Mouse (Mus musculus) myocyte (in vitro differentiated cells): ENCODE measurements at regions not wholly inside any gene's neighbourhood (a gene's known extent, or its start where the extent isn't known, plus 50 kb on each side); places are given as distances from the start of the nearest gene placed in this dataset.

Source experiments
- H3K27me3 ChIP-seq: one replicate; pipeline ENCODE4 v1.6.1; 2011; ENCODE audit not compliant: control insufficient read depth, insufficient read depth, insufficient read length
- H3K36me3 ChIP-seq: one replicate; pipeline ENCODE4 v1.6.1; 2011; ENCODE audit not compliant: control insufficient read depth, insufficient read depth
- H3K4me2 ChIP-seq: one replicate; pipeline ENCODE4 v1.6.1; 2011; ENCODE audit warnings: low read depth, control low read depth
- H3K4me3 ChIP-seq: one replicate; pipeline ENCODE4 v1.5.1; 2011; ENCODE audit warnings: mild to moderate bottlenecking, control low read depth, moderate library complexity
- H3K79me2 ChIP-seq: one replicate; pipeline ENCODE4 v1.6.1; 2011; ENCODE audit not compliant: control insufficient read depth, insufficient read depth
- H3ac ChIP-seq: one replicate; pipeline ENCODE4 v1.6.1; 2011; ENCODE audit not compliant: control insufficient read depth, insufficient read length
- CEBPB ChIP-seq: IDR thresholded peaks from 2 replicates; pipeline ENCODE4 v1.6.1; 2011; ENCODE audit warnings: mild to moderate bottlenecking, moderate library complexity; ENCODE audit not compliant: poor library complexity, insufficient read depth, severe bottlenecking
- E2F4 ChIP-seq: IDR thresholded peaks from one replicate; pipeline ENCODE4 v1.6.1; 2011; ENCODE audit warnings: mild to moderate bottlenecking, control low read depth, moderate library complexity; ENCODE audit not compliant: insufficient read depth
- MAX ChIP-seq: IDR thresholded peaks from one replicate; pipeline ENCODE4 v1.6.1; 2011; ENCODE audit warnings: low read depth, mild to moderate bottlenecking, control low read depth
- MYOD1 ChIP-seq, 3 experiments: IDR thresholded peaks; one replicate each; pipeline ENCODE4 v1.6.1; 2011; ENCODE audit warnings: control low read depth in 2 of 3, low read depth in 2 of 3, mild to moderate bottlenecking in 2 of 3, moderate library complexity in 1 of 3; ENCODE audit not compliant: insufficient read length in 2 of 3, control insufficient read depth in 1 of 3
- MYOG ChIP-seq, 3 experiments: IDR thresholded peaks; one replicate each; pipeline ENCODE4 v1.6.1; 2011; ENCODE audit warnings: control low read depth in 2 of 3, low read depth in 2 of 3, mild to moderate bottlenecking in 2 of 3; ENCODE audit not compliant: insufficient read length in 2 of 3, control insufficient read depth in 1 of 3, insufficient read depth in 1 of 3
- POLR2A ChIP-seq: IDR thresholded peaks from one replicate; pipeline ENCODE4 v1.6.1; 2011; ENCODE audit warnings: low read depth, mild to moderate bottlenecking, control low read depth, moderate library complexity; ENCODE audit not compliant: insufficient read length
- POLR2AphosphoS2 ChIP-seq: IDR thresholded peaks from one replicate; pipeline ENCODE4 v1.6.1; 2011; ENCODE audit warnings: low read depth, control low read depth; ENCODE audit not compliant: insufficient read length
- REST ChIP-seq: IDR thresholded peaks from one replicate; pipeline ENCODE4 v1.6.1; 2011; ENCODE audit warnings: mild to moderate bottlenecking, control low read depth, moderate library complexity; ENCODE audit not compliant: insufficient read depth, insufficient read length
- SRF ChIP-seq: IDR thresholded peaks from one replicate; pipeline ENCODE4 v1.6.1; 2011; ENCODE audit warnings: low read depth; ENCODE audit not compliant: control insufficient read depth, insufficient read length
- TCF12 ChIP-seq: IDR thresholded peaks from one replicate; pipeline ENCODE4 v1.6.1; 2011; ENCODE audit warnings: mild to moderate bottlenecking, control low read depth; ENCODE audit not compliant: poor library complexity, insufficient read depth, severe bottlenecking
- TCF3 ChIP-seq: IDR thresholded peaks from one replicate; pipeline ENCODE4 v1.6.1; 2011; ENCODE audit warnings: low read depth, control low read depth; ENCODE audit not compliant: insufficient read length
- USF1 ChIP-seq: IDR thresholded peaks from one replicate; pipeline ENCODE4 v1.6.1; 2011; ENCODE audit warnings: low read depth, mild to moderate bottlenecking, control low read depth, moderate library complexity

- Histone ChIP-seq H3K4me2 (no peak overlapping the region), H3K36me3 (no peaks in the 10 kb centered on the region), H3K79me2 (no peaks in the 10 kb centered on the region), H3K4me3 (no peak overlapping the region), H3K27me3 (no peaks in the 10 kb centered on the region), H3ac (no peak overlapping the region)
- TF ChIP-seq CEBPB (no peak), POLR2A (no peak), E2F4 (no peak), POLR2AphosphoS2 (no peak), USF1 (no peak), SRF (no peak), MYOD1 (IDR thresholded peaks at IDR 0.05; ENCODE audit: control insufficient read depth in 1 of 3, insufficient read length in 2 of 3, low read depth in 2 of 3) (no peak), MYOG (IDR thresholded peaks at IDR 0.05; ENCODE audit: control insufficient read depth in 1 of 3, insufficient read depth in 1 of 3, insufficient read length in 2 of 3, low read depth in 2 of 3) (no peak), TCF3 (no peak), MAX (no peak), TCF12 (no peak), REST (no peak)
These were observed 112.0 kb downstream of the Gm19410 start for GRCm38 (mm10) chr8:35877581-35877980.

- TF ChIP-seq POLR2AphosphoS2 (no peak), POLR2A (no peak), SRF (no peak), E2F4 (no peak), CEBPB (no peak), TCF3 (no peak), MAX (no peak), REST (no peak), MYOD1 (IDR thresholded peaks at IDR 0.05; ENCODE audit: control insufficient read depth in 1 of 3, insufficient read length in 2 of 3, low read depth in 2 of 3) (no peak), TCF12 (no peak), USF1 (no peak), MYOG (IDR thresholded peaks at IDR 0.05; ENCODE audit: control insufficient read depth in 1 of 3, insufficient read depth in 1 of 3, insufficient read length in 2 of 3, low read depth in 2 of 3) (no peak)
- H3K4me2 ChIP-seq: no peak overlapping the region
- no peaks in the 10 kb centered on the region for H3K27me3 ChIP-seq
- no peak overlapping the region for H3K4me3 ChIP-seq
- no peak overlapping the region for H3ac ChIP-seq
- no peaks in the 10 kb centered on the region for H3K79me2 ChIP-seq
- no peaks in the 10 kb centered on the region for H3K36me3 ChIP-seq
These were observed 116.2 kb downstream of the Gm19410 start for GRCm38 (mm10) chr8:35881810-35882209.

- H3K4me3 ChIP-seq: no peak overlapping the region
- no peaks in the 10 kb centered on the region for H3K27me3 ChIP-seq
- no peak for TF ChIP-seq USF1
- TF ChIP-seq TCF12: no peak
- no peak for TF ChIP-seq E2F4
- no peak for TF ChIP-seq CEBPB
- no peak for TF ChIP-seq MYOD1 (IDR thresholded peaks at IDR 0.05; ENCODE audit: control insufficient read depth in 1 of 3, insufficient read length in 2 of 3, low read depth in 2 of 3)
- TF ChIP-seq TCF3: no peak
- no peak for TF ChIP-seq MYOG (IDR thresholded peaks at IDR 0.05; ENCODE audit: control insufficient read depth in 1 of 3, insufficient read depth in 1 of 3, insufficient read length in 2 of 3, low read depth in 2 of 3)
- TF ChIP-seq POLR2AphosphoS2: no peak
- TF ChIP-seq REST: no peak
- no peak for TF ChIP-seq SRF
- TF ChIP-seq MAX: no peak
- TF ChIP-seq POLR2A: no peak
- H3K4me2 ChIP-seq: no peak overlapping the region
- no peaks in the 10 kb centered on the region for H3K79me2 ChIP-seq
- no peaks in the 10 kb centered on the region for H3K36me3 ChIP-seq
- H3ac ChIP-seq: no peak overlapping the region
These were observed 117.3 kb downstream of the Gm19410 start for GRCm38 (mm10) chr8:35882638-35883455.

- H3K36me3 ChIP-seq: no peaks in the 10 kb centered on the region
- TF ChIP-seq POLR2AphosphoS2 (no peak), MAX (no peak), TCF12 (no peak), MYOG (IDR thresholded peaks at IDR 0.05; ENCODE audit: control insufficient read depth in 1 of 3, insufficient read depth in 1 of 3, insufficient read length in 2 of 3, low read depth in 2 of 3) (no peak), E2F4 (no peak), SRF (no peak), TCF3 (no peak), MYOD1 (IDR thresholded peaks at IDR 0.05; ENCODE audit: control insufficient read depth in 1 of 3, insufficient read length in 2 of 3, low read depth in 2 of 3) (no peak), POLR2A (no peak), USF1 (no peak), CEBPB (no peak), REST (no peak)
- no peak overlapping the region for H3K4me2 ChIP-seq
These were observed 117.8 kb downstream of the Gm19410 start for GRCm38 (mm10) chr8:35883456-35883780.

More at GRCm38 (mm10) chr8:35883456-35883780, 117.8 kb downstream of the Gm19410 start:
- Histone ChIP-seq H3ac (no peak overlapping the region), H3K4me3 (no peak overlapping the region), H3K79me2 (no peaks in the 10 kb centered on the region), H3K27me3 (no peaks in the 10 kb centered on the region)
